ENCODE assay signal across 11 mouse cellular contexts in the genomic region with DNA sequence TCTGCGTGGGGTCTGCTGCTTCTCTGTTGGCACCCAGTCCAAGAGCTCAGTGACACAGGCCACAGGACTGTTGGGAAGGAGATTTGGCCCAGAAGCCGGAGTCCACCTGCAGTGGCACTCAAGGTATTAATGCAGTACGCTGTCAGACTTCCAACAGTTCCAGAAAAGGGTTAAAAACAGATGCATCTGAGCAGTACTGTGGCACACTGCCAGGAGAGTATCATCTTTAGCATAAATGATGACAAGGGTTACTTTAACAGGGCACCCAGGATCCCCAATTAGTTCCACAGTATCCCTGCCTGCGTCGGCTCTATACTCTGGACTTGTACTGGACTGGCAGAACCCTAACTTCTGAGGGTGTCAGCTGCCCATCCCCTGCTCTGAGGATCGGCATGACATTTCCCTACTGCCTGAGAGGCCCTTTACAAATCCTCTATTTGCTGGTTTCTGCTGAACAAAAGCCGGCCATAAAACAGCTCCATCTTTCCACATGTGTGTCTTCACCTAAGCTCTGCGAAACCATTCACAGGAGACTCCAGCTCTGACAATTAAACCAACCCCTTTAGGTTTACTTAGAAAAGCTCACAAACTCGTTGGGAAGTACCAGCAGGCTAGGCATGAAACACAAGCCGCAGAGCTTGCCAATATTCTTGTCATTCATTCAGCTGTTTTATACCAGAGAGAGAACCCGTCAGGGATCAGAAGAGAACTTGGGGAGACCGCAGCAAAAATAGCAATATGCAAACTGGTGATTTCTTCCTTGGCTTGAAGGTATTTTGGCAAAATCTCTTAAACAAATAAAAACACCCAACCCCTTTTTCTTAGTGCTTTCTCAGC. TPM values are rescaled to one million over a fixed set of nuclear protein-coding genes. Genes with fewer than 3 reads are reported as not detected.
A peak's percentile ranks its signal among the peaks of the same experiment; 100 is the strongest.
DNase-seq lines count a peak whose midpoint lies in the region; ATAC-seq and TF ChIP-seq lines count a peak whose summit lies in the region.
"Had no signal": no experiment of that assay in that cellular context is flagged by ENCODE, and none has a peak within 500 bp of the region (broad histone marks: within the 10 kb centered on the region; RNA-seq: fewer than 3 reads in every experiment).

No protein-coding gene starts in this region.

- H3K4me1 ChIP-seq in hindbrain, embryonic 14.5 days (replicated peaks; ENCODE audit: control insufficient read depth, insufficient read depth, low read length): peaks cover 16% of the 10 kb centered on the region
- H3K4me1 ChIP-seq in hindbrain, embryonic 10.5 days (replicated peaks): peaks cover 12% of the 10 kb centered on the region; the same call in 1 of the 2 replicates
- peaks cover 17% of the 10 kb centered on the region for H3K4me1 ChIP-seq in hindbrain, embryonic 16.5 days (ENCODE audit: control insufficient read depth, insufficient read depth, low read depth, low read length)
- H3K4me1 ChIP-seq in kidney, adult 2 months (ENCODE audit: control insufficient read depth, insufficient read depth, low read length): no peaks in the 10 kb centered on the region
- H3K4me1 ChIP-seq: liver, embryonic 15.5 days had no signal

- no peak for ATAC-seq in hindbrain, embryonic 14.5 days (ENCODE audit: low FRiP score)
- ATAC-seq in hindbrain, embryonic 16.5 days: peak; percentile 48; the same call in 1 of the 2 replicates

- no peak for TF ChIP-seq CTCF in kidney, adult 2 months (conservative IDR thresholded peaks at IDR 0.05; ENCODE audit: insufficient read depth, insufficient read length, low read depth, low read length)

- H3K9ac ChIP-seq in hindbrain, embryonic 14.5 days: peak overlapping the region; percentile 1; the same call in 1 of the 2 replicates
- peak overlapping the region; percentile 27 for H3K9ac ChIP-seq in hindbrain, embryonic 16.5 days (ENCODE audit: low read depth, low read length)
- H3K9ac ChIP-seq: embryonic facial prominence, embryonic 12.5 days; heart, embryonic 12.5 days; liver, embryonic 15.5 days had no signal

- peaks cover 32% of the 10 kb centered on the region for H3K36me3 ChIP-seq in hindbrain, embryonic 14.5 days (replicated peaks; ENCODE audit: control insufficient read depth, insufficient read depth)
- peaks cover 69% of the 10 kb centered on the region for H3K36me3 ChIP-seq in hindbrain, embryonic 10.5 days
- 0 out of 2 replicates have a peak, but pooled peaks cover 4% of the 10 kb centered on the region for H3K36me3 ChIP-seq in hindbrain, embryonic 16.5 days (ENCODE audit: control insufficient read depth, insufficient read depth, low read length)
- no peaks in the 10 kb centered on the region for H3K36me3 ChIP-seq in kidney, adult 2 months (ENCODE audit: control insufficient read depth, insufficient read depth, low read length)
- H3K36me3 ChIP-seq: liver, embryonic 15.5 days had no signal

- H3K4me2 ChIP-seq in hindbrain, embryonic 14.5 days (replicated peaks): 0 out of 2 replicates have a peak overlapping the region, but pooled peaks have one; percentile 11
- H3K4me2 ChIP-seq in hindbrain, embryonic 16.5 days (ENCODE audit: low read length): peak overlapping the region; percentile 19; the same call in 1 of the 2 replicates
- H3K4me2 ChIP-seq: embryonic facial prominence, embryonic 12.5 days; liver, embryonic 15.5 days had no signal

- DNase-seq in hindbrain, embryonic 14.5 days (ENCODE audit: low spot score): no peak
- no peak for DNase-seq in hindbrain, embryonic 10.5 days (ENCODE audit: low spot score)
- peak; percentile 60 for DNase-seq in CD4-positive helper T cell, adult 2 months (ENCODE audit: low read depth, low spot score)
- peak; percentile 45 for DNase-seq in brain, adult 2 months (ENCODE audit: low read depth, low spot score)
- no peak for DNase-seq in kidney, adult 2 months
- DNase-seq in heart, adult 8-10 months (ENCODE audit: low spot score): no peak
- DNase-seq: kidney, postnatal 36 days had no signal

- H3K27me3 ChIP-seq in hindbrain, embryonic 14.5 days (ENCODE audit: control insufficient read depth, insufficient read depth, low read length): no peaks in the 10 kb centered on the region
- H3K27me3 ChIP-seq in hindbrain, embryonic 10.5 days (ENCODE audit: insufficient read depth, poor library complexity, severe bottlenecking): no peaks in the 10 kb centered on the region
- H3K27me3 ChIP-seq in hindbrain, embryonic 16.5 days (replicated peaks; ENCODE audit: control insufficient read depth, insufficient read depth, low read length): no peaks in the 10 kb centered on the region
- no peaks in the 10 kb centered on the region for H3K27me3 ChIP-seq in kidney, adult 2 months (replicated peaks; ENCODE audit: control insufficient read depth, insufficient read depth, low read length)
- H3K27me3 ChIP-seq: embryonic facial prominence, embryonic 12.5 days; heart, embryonic 12.5 days had no signal

- no peak for TF ChIP-seq POLR2A in kidney, adult 2 months (IDR thresholded peaks at IDR 0.05; ENCODE audit: low read depth, low read length)

- WGBS in hindbrain, embryonic 14.5 days: 58% methylated on average over 12 of the region's 12 CpGs
- 89% methylated on average over 12 of the region's 12 CpGs for WGBS in hindbrain, embryonic 10.5 days
- 53% methylated on average over 12 of the region's 12 CpGs for WGBS in hindbrain, embryonic 16.5 days
- WGBS in kidney, adult 2 months: 80% methylated on average over 12 of the region's 12 CpGs

- no peaks in the 10 kb centered on the region for H3K9me3 ChIP-seq in hindbrain, embryonic 14.5 days (ENCODE audit: control insufficient read depth, low read length)
- no peaks in the 10 kb centered on the region for H3K9me3 ChIP-seq in hindbrain, embryonic 10.5 days
- H3K9me3 ChIP-seq in hindbrain, embryonic 16.5 days (ENCODE audit: control insufficient read depth, low read length): no peaks in the 10 kb centered on the region
- H3K9me3 ChIP-seq: embryonic facial prominence, embryonic 12.5 days; heart, embryonic 12.5 days; liver, embryonic 15.5 days had no signal

- peak overlapping the region; percentile 11; the same call in 1 of the 2 replicates for H3K27ac ChIP-seq in hindbrain, embryonic 14.5 days
- H3K27ac ChIP-seq in hindbrain, embryonic 10.5 days: no peak overlapping the region
- peak overlapping the region; percentile 31; the same call in 1 of the 2 replicates for H3K27ac ChIP-seq in hindbrain, embryonic 16.5 days (ENCODE audit: low read depth, low read length)
- H3K27ac ChIP-seq in kidney, adult 2 months (ENCODE audit: insufficient read depth, low read depth, low read length): no peak overlapping the region
- H3K27ac ChIP-seq: embryonic facial prominence, embryonic 12.5 days; liver, embryonic 15.5 days had no signal

- no peak overlapping the region for H3K4me3 ChIP-seq in hindbrain, embryonic 14.5 days (replicated peaks; ENCODE audit: low read length)
- H3K4me3 ChIP-seq in hindbrain, embryonic 10.5 days: no peak overlapping the region
- no peak overlapping the region for H3K4me3 ChIP-seq in hindbrain, embryonic 16.5 days (ENCODE audit: low read length)
- H3K4me3 ChIP-seq in kidney, adult 2 months (ENCODE audit: insufficient read depth, low read depth, low read length): no peak overlapping the region
- H3K4me3 ChIP-seq: embryonic facial prominence, embryonic 12.5 days; heart, embryonic 12.5 days; liver, embryonic 15.5 days had no signal

RNA-seq across cellular contexts. Expression of gene Satb1, which starts 26.7 kb away (rescaled TPM):
- 42.6 and 44.1 TPM in 2 replicates for polyA plus RNA-seq in hindbrain, embryonic 14.5 days (2014; fragmentation: Nextera tagmentation; extraction: Ambion mirVana)
- polyA plus RNA-seq in hindbrain, embryonic 10.5 days (2016; fragmentation: Nextera tagmentation; extraction: Ambion mirVana): 20.1 and 21.2 TPM in 2 replicates
- 27.4 and 33.7 TPM in 2 replicates for polyA plus RNA-seq in hindbrain, embryonic 16.5 days (2015; fragmentation: Nextera tagmentation; extraction: Ambion mirVana)
- 1.8 and 4.3 TPM in 2 replicates for polyA plus RNA-seq in kidney, adult 2 months (2012; rRNA removed)
- total RNA-seq in heart, adult 8-10 months (2022): 10 to 100 TPM; 24.0 to 29.1 (median 26.7) TPM

Comparison
In these comparisons a context has a peak if more than half of its experiments do, and no peak if none do; other contexts are left out.
1. H3K27ac ChIP-seq: peak in hindbrain, embryonic 14.5 days (single experiment) and hindbrain, embryonic 16.5 days (single experiment); none in hindbrain, embryonic 10.5 days (single experiment) and kidney, adult 2 months (single experiment).
2. DNase-seq: peak in CD4-positive helper T cell, adult 2 months (single experiment) and brain, adult 2 months (single experiment); none in hindbrain, embryonic 14.5 days (single experiment), hindbrain, embryonic 10.5 days (single experiment), kidney, adult 2 months (single experiment) and heart, adult 8-10 months (single experiment).